Mouse (Mus musculus) adrenal gland, postnatal 0 days (tissue): ENCODE results near the gene Vmn1r175. TPM values are rescaled to one million over a fixed set of nuclear protein-coding genes. Genes with fewer than 3 reads are reported as not detected.

ENCODE experiments used
- polyA plus RNA-seq: library from polyadenylated mRNA; unstranded; fragments of >200 nt; fragmentation: Nextera tagmentation; extraction: Ambion mirVana; gene quantifications from 2 replicates; pipeline ENCODE4 v1.2.1, GENCODE M21; 2015

The Vmn1r175 gene
- not detected in 2 replicates for polyA plus RNA-seq

GRCm38 (mm10) chr7:23810543-23810942 is at the start of gene Vmn1r175:
Vmn1r175 (minus strand) TSS chr7:23810643.

GRCm38 (mm10) chr7:23837272-23837671 is 26.8 kb upstream of the Vmn1r175 start, which contains the start of gene Vmn1r176:
Vmn1r176 (minus strand) TSS chr7:23837372.

Other genes with a start within 250 kb of the Vmn1r175 start
- not detected in 2 replicates for gene Vmn1r169, start 235.1 kb downstream of the Vmn1r175 start, polyA plus RNA-seq
- gene Vmn1r170, start 204.5 kb downstream of the Vmn1r175 start, polyA plus RNA-seq: not detected in 2 replicates
- not detected in 2 replicates for gene Vmn1r171, start 179.9 kb downstream of the Vmn1r175 start, polyA plus RNA-seq
- gene Vmn1r172, start 152.3 kb downstream of the Vmn1r175 start, polyA plus RNA-seq: not detected in 2 replicates
- not detected in 2 replicates for gene Vmn1r173, start 109.9 kb downstream of the Vmn1r175 start, polyA plus RNA-seq
- not detected in 2 replicates for gene Vmn1r174, start 58.4 kb downstream of the Vmn1r175 start, polyA plus RNA-seq
- not detected in 2 replicates for gene Vmn1r176, start 26.7 kb upstream of the Vmn1r175 start, polyA plus RNA-seq
- gene Vmn1r177, start 55.8 kb upstream of the Vmn1r175 start, polyA plus RNA-seq: not detected in 2 replicates
- not detected in 2 replicates for gene Vmn1r178, start 81.4 kb upstream of the Vmn1r175 start, polyA plus RNA-seq
- not detected in 2 replicates for gene Vmn1r179, start 116.3 kb upstream of the Vmn1r175 start, polyA plus RNA-seq
- not detected in 2 replicates for gene Vmn1r180, start 140.0 kb upstream of the Vmn1r175 start, polyA plus RNA-seq
- gene Vmn1r181, start 164.0 kb upstream of the Vmn1r175 start, polyA plus RNA-seq: not detected in 2 replicates
- gene V1rd19, start 191.0 kb upstream of the Vmn1r175 start, polyA plus RNA-seq: not detected in 2 replicates
- gene Vmn1r183, start 242.6 kb upstream of the Vmn1r175 start, polyA plus RNA-seq: not detected in 2 replicates